ENCODE assay signal across 8 mouse cellular contexts in the genomic region with DNA sequence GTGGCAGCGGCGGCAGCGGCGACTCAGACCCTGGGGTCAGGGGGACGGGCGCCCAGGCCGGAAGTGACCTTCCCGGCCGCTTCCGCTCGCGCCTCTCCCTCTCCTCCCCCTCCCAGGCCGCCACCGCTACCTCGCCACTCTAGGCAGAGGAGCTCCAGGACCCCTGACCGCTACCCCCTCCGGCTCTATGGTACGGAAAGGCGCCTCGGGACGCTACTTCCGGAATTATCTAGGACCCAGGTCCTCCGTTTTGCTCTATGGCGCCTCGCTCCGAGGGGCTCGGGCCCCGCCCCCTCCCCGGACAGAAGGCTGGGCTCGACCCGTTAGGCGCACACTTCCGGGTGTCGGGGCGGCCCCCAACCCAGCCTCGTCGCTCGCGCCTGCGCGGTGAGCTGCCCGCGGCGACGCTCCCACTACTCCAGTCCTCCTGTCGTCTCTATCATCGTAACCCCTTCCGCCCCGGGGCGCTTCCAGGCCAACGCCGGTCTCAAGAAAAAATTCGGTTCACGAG. TPM values are rescaled to one million over a fixed set of nuclear protein-coding genes. Genes with fewer than 3 reads are reported as not detected.
A peak's percentile ranks its signal among the peaks of the same experiment; 100 is the strongest.
DNase-seq lines count a peak whose midpoint lies in the region; ATAC-seq and TF ChIP-seq lines count a peak whose summit lies in the region.

Zfp787 (minus strand) TSS at position 97 of the 511 bp plus-strand sequence.

- H3K4me3 ChIP-seq in bone marrow macrophage, adult 2 months (ENCODE audit: insufficient read depth, low read length) = peak within 1 kb of the TSS; percentile 87
- H3K4me3 ChIP-seq in heart, embryonic 11.5 days (ENCODE audit: low read depth, low read length) = peak within 1 kb of the TSS; percentile 78
- H3K4me3 ChIP-seq in kidney, embryonic 16.5 days (ENCODE audit: low read length) = peak within 1 kb of the TSS; percentile 88
- H3K4me3 ChIP-seq in liver, adult 2 months (ENCODE audit: insufficient read depth, low read depth, low read length) = peak within 1 kb of the TSS; percentile 98
- H3K4me3 ChIP-seq in myocyte = peak within 1 kb of the TSS; percentile 75

- H3K9me3 ChIP-seq in heart, embryonic 11.5 days (replicated peaks; ENCODE audit: control insufficient read depth, low read length) = no peaks in the 10 kb centered on the region
- H3K9me3 ChIP-seq in kidney, embryonic 16.5 days (ENCODE audit: low read length) = no peaks in the 10 kb centered on the region

- peak within 1 kb of the TSS; percentile 82 for H3K4me2 ChIP-seq in heart, embryonic 11.5 days
- H3K4me2 ChIP-seq in kidney, embryonic 16.5 days (replicated peaks; ENCODE audit: low read depth, low read length) = peak within 1 kb of the TSS; percentile 78
- H3K4me2 ChIP-seq in myocyte (ENCODE audit: low read depth) = peak within 1 kb of the TSS; percentile 88

- ATAC-seq in erythroblast, adult 5-6 weeks (replicated peaks; ENCODE audit: low FRiP score, poor library complexity, severe bottlenecking) = peak; percentile 66
- peak; percentile 94 for ATAC-seq in heart, embryonic 11.5 days (replicated peaks; ENCODE audit: insufficient number of reproducible peaks, low FRiP score, low TSS enrichment)
- ATAC-seq in kidney, embryonic 16.5 days (ENCODE audit: low FRiP score, low TSS enrichment) = peak; percentile 97

- H3K36me3 ChIP-seq in heart, embryonic 11.5 days (ENCODE audit: control insufficient read depth, insufficient read depth, low read length) = no peaks in the 10 kb centered on the region
- no peaks in the 10 kb centered on the region for H3K36me3 ChIP-seq in kidney, embryonic 16.5 days (ENCODE audit: insufficient read depth, low read length)
- no peaks in the 10 kb centered on the region for H3K36me3 ChIP-seq in liver, adult 2 months (ENCODE audit: control insufficient read depth, insufficient read depth, low read length)
- H3K36me3 ChIP-seq in myocyte (ENCODE audit: control insufficient read depth, insufficient read depth) = no peaks in the 10 kb centered on the region
- H3K36me3 ChIP-seq in splenic B cell, adult 2 months (ENCODE audit: control insufficient read depth, insufficient read depth, low read length, poor library complexity, severe bottlenecking) = no peaks in the 10 kb centered on the region

- no peak for TF ChIP-seq CTCF in bone marrow macrophage, adult 2 months (IDR thresholded peaks at IDR 0.05; ENCODE audit: low read depth, low read length)
- TF ChIP-seq CTCF in liver, adult 2 months (IDR thresholded peaks at IDR 0.05; ENCODE audit: low read depth, low read length) = no peak

- peak within 1 kb of the TSS; percentile 95 for H3K27ac ChIP-seq in bone marrow macrophage, adult 2 months (ENCODE audit: insufficient read depth, low read depth, low read length)
- peak within 1 kb of the TSS; percentile 87 for H3K27ac ChIP-seq in heart, embryonic 11.5 days (ENCODE audit: low read depth, low read length)
- peak within 1 kb of the TSS; percentile 96 for H3K27ac ChIP-seq in kidney, embryonic 16.5 days (ENCODE audit: low read length)
- peak within 1 kb of the TSS; percentile 100 for H3K27ac ChIP-seq in liver, adult 2 months (replicated peaks; ENCODE audit: insufficient read depth, low read depth, low read length)

- no peak for TF ChIP-seq POLR2A in bone marrow macrophage, adult 2 months (IDR thresholded peaks at IDR 0.05; ENCODE audit: borderline replicate concordance, low read depth, low read length)
- 0 out of 2 replicates have a peak, but pooled peaks have one; percentile 15 for TF ChIP-seq POLR2A in liver, adult 2 months (IDR thresholded peaks at IDR 0.05; ENCODE audit: extremely low read depth, insufficient read depth, low read length)
- peak; percentile 30 for TF ChIP-seq POLR2A in myocyte (IDR thresholded peaks at IDR 0.05; ENCODE audit: insufficient read length, low read depth)

- no peaks in the 10 kb centered on the region for H3K27me3 ChIP-seq in heart, embryonic 11.5 days (ENCODE audit: control insufficient read depth, insufficient read depth, low read length)
- no peaks in the 10 kb centered on the region for H3K27me3 ChIP-seq in kidney, embryonic 16.5 days (ENCODE audit: insufficient read depth, low read length)
- H3K27me3 ChIP-seq in liver, adult 2 months (ENCODE audit: control insufficient read depth, insufficient read depth, low read length) = no peaks in the 10 kb centered on the region
- no peaks in the 10 kb centered on the region for H3K27me3 ChIP-seq in myocyte (ENCODE audit: control insufficient read depth, insufficient read depth, insufficient read length)
- H3K27me3 ChIP-seq in splenic B cell, adult 2 months (ENCODE audit: control insufficient read depth, insufficient read depth, low read length, poor library complexity, severe bottlenecking) = no peaks in the 10 kb centered on the region

- peak within 1 kb of the TSS; percentile 98 for H3ac ChIP-seq in myocyte (ENCODE audit: control insufficient read depth, insufficient read length)

- under 1% methylated on average over 50 of the region's 54 CpGs for WGBS in heart, embryonic 11.5 days (ENCODE audit: insufficient replicate concordance)
- 0% methylated on average over 50 of the region's 54 CpGs for WGBS in kidney, embryonic 16.5 days
- WGBS in liver, adult 2 months = under 1% methylated on average over 52 of the region's 54 CpGs

- peaks cover 41% of the 10 kb centered on the region for H3K4me1 ChIP-seq in bone marrow macrophage, adult 2 months (ENCODE audit: control insufficient read depth, insufficient read depth, low read length)
- H3K4me1 ChIP-seq in heart, embryonic 11.5 days (ENCODE audit: control insufficient read depth, insufficient read depth, low read length) = peaks cover 23% of the 10 kb centered on the region
- peaks cover 27% of the 10 kb centered on the region for H3K4me1 ChIP-seq in kidney, embryonic 16.5 days (ENCODE audit: insufficient read depth, low read length)
- H3K4me1 ChIP-seq in liver, adult 2 months (ENCODE audit: control insufficient read depth, insufficient read depth, low read length) = peaks cover 43% of the 10 kb centered on the region

- peak within 1 kb of the TSS; percentile 92 for H3K9ac ChIP-seq in heart, embryonic 11.5 days (ENCODE audit: low read depth, low read length)
- peak within 1 kb of the TSS; percentile 90 for H3K9ac ChIP-seq in kidney, embryonic 16.5 days (replicated peaks; ENCODE audit: low read length)
- H3K9ac ChIP-seq in liver, adult 2 months (ENCODE audit: low read depth, low read length) = peak within 1 kb of the TSS; percentile 99

- peak; percentile 98 for DNase-seq in A20 (ENCODE audit: low read depth, low spot score)
- peak; percentile 86 for DNase-seq in liver, adult 2 months (ENCODE audit: extremely low read depth, low read depth, low spot score)
- DNase-seq in splenic B cell, adult 2 months (ENCODE audit: low read depth, low spot score) = peak; percentile 94

- H3K79me2 ChIP-seq in liver, adult 2 months (ENCODE audit: control insufficient read depth, insufficient read depth, low read length) = peaks cover 38% of the 10 kb centered on the region
- peaks cover 43% of the 10 kb centered on the region for H3K79me2 ChIP-seq in myocyte (ENCODE audit: control insufficient read depth, insufficient read depth)

TF ChIP-seq in myocyte, 11 proteins besides CTCF, POLR2A, EP300 and RAD21:
- no peak for TF ChIP-seq REST (IDR thresholded peaks at IDR 0.05; ENCODE audit: insufficient read depth, insufficient read length)
- TF ChIP-seq MYOD1 (IDR thresholded peaks at IDR 0.05; ENCODE audit: control insufficient read depth in 1 of 3, insufficient read length in 2 of 3, low read depth in 2 of 3) = no peak
- TF ChIP-seq TCF12 (IDR thresholded peaks at IDR 0.05; ENCODE audit: insufficient read depth, poor library complexity, severe bottlenecking) = no peak
- no peak for TF ChIP-seq MYOG (IDR thresholded peaks at IDR 0.05; ENCODE audit: control insufficient read depth in 1 of 3, insufficient read depth in 1 of 3, insufficient read length in 2 of 3, low read depth in 2 of 3)

RNA-seq across cellular contexts. Expression of gene Zfp787, which starts in this region (rescaled TPM):
- polyA plus RNA-seq in bone marrow macrophage, adult 2 months (2012; ENCODE audit: insufficient read depth, insufficient read length, missing spikeins) = 22.8 and 25.1 TPM in 2 replicates
- total RNA-seq in erythroblast, adult 5-6 weeks (2015; ENCODE audit: low replicate concordance) = 1.5 and 8.4 TPM in 2 replicates
- 5.2 and 10.3 TPM in 2 replicates for total RNA-seq in erythroblast, adult 5-6 weeks (2017; ENCODE audit: low replicate concordance)
- 9.0 and 13.3 TPM in 2 replicates for polyA plus RNA-seq in heart, embryonic 11.5 days (2014; fragmentation: Nextera tagmentation; extraction: Ambion mirVana)
- 27.7 and 31.8 TPM in 2 replicates for polyA plus RNA-seq in kidney, embryonic 16.5 days (2015; fragmentation: Nextera tagmentation; extraction: Ambion mirVana)
- total RNA-seq in liver, adult 2 months (2014; rRNA removed) = 33.7 and 36.8 TPM in 2 replicates
- 46.0 and 51.7 TPM in 2 replicates for polyA plus RNA-seq in liver, adult 2 months (2012; rRNA removed)
- 46.6 TPM for polyA plus RNA-seq in myocyte (2012; fragmentation: generic; extraction: Trizol)

Comparison
In these comparisons a context has a peak if more than half of its experiments do, and no peak if none do; other contexts are left out.
1. Peak in every context shown above with its lines: DNase-seq, ATAC-seq, H3K4me3 ChIP-seq and H3K27ac ChIP-seq.